Comparison of ENCODE assay signal across 8 mouse cellular contexts in the genomic region with DNA sequence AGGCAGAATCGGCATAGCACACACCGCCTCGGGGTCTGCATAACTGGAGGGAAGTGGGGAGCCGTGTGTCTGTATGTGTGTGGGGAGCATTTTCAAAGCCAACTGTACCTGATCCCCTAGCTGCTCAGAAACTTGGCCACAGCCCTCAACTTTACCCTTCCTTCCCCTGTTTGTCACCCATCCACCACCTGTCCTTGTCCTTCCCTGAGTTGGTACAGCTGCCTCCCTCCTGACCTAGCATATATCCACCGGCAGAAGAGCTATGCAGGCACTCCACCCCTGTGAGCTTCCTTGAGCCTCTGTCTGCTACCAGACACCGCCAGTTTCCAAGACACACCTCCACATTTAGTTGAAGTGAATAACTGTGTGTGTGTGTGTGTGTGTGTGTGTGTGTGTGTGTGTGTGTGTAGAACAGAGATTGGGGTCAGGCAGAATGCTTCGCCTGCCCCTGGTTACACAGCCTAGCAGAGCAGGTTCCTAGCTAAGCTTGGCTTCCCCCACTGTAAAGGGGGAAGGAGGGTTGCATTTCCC. TPM values are rescaled to one million over a fixed set of nuclear protein-coding genes. Genes with fewer than 3 reads are reported as not detected.
DNase-seq lines count a peak whose midpoint lies in the region; ATAC-seq and TF ChIP-seq lines count a peak whose summit lies in the region.

No protein-coding gene starts in this region.

- no peaks in the 10 kb centered on the region for H3K27me3 ChIP-seq in heart, postnatal 0 days (ENCODE audit: control insufficient read depth, insufficient read depth, low read length)
- no peaks in the 10 kb centered on the region for H3K27me3 ChIP-seq in embryonic facial prominence, embryonic 11.5 days (ENCODE audit: control insufficient read depth, insufficient read depth, low read length)
- no peaks in the 10 kb centered on the region for H3K27me3 ChIP-seq in hindbrain, embryonic 13.5 days
- no peaks in the 10 kb centered on the region for H3K27me3 ChIP-seq in midbrain, embryonic 15.5 days (replicated peaks)
- H3K27me3 ChIP-seq in cerebellum, adult 2 months (ENCODE audit: control insufficient read depth, insufficient read depth, low read length) = no peaks in the 10 kb centered on the region

- ATAC-seq in heart, postnatal 0 days (ENCODE audit: insufficient read depth, low read depth) = no peak
- peak; percentile 50; the same call in 1 of the 2 replicates for ATAC-seq in embryonic facial prominence, embryonic 11.5 days (replicated peaks; ENCODE audit: insufficient number of reproducible peaks, low FRiP score, low TSS enrichment, low read depth)
- peak; percentile 14; the same call in 1 of the 2 replicates for ATAC-seq in hindbrain, embryonic 13.5 days (ENCODE audit: low FRiP score)
- no peak; the same call in 1 of the 2 replicates for ATAC-seq in midbrain, embryonic 15.5 days (replicated peaks)

- H3K9me3 ChIP-seq in heart, postnatal 0 days (replicated peaks; ENCODE audit: control insufficient read depth, low read length) = no peaks in the 10 kb centered on the region
- H3K9me3 ChIP-seq in embryonic facial prominence, embryonic 11.5 days (replicated peaks; ENCODE audit: control insufficient read depth, low read length) = no peaks in the 10 kb centered on the region
- no peaks in the 10 kb centered on the region for H3K9me3 ChIP-seq in hindbrain, embryonic 13.5 days
- no peaks in the 10 kb centered on the region for H3K9me3 ChIP-seq in midbrain, embryonic 15.5 days

- no peak for TF ChIP-seq POLR2A in cerebellum, adult 2 months (IDR thresholded peaks at IDR 0.05; ENCODE audit: borderline replicate concordance, insufficient read depth, low read length)

- no peak overlapping the region for H3K4me3 ChIP-seq in heart, postnatal 0 days (ENCODE audit: low read depth, low read length)
- H3K4me3 ChIP-seq in embryonic facial prominence, embryonic 11.5 days (ENCODE audit: low read depth, low read length) = no peak overlapping the region
- no peak overlapping the region for H3K4me3 ChIP-seq in hindbrain, embryonic 13.5 days
- H3K4me3 ChIP-seq in midbrain, embryonic 15.5 days = no peak overlapping the region
- no peak overlapping the region for H3K4me3 ChIP-seq in cerebellum, adult 2 months (replicated peaks; ENCODE audit: insufficient read depth, low read depth, low read length)

- WGBS in heart, postnatal 0 days = 51% methylated on average over 7 of the region's 7 CpGs
- 55% methylated on average over 7 of the region's 7 CpGs for WGBS in embryonic facial prominence, embryonic 11.5 days
- whole genome bisulfite sequencing in hindbrain, embryonic 13.5 days = 58% methylated on average over 7 of the region's 7 CpGs
- WGBS in midbrain, embryonic 15.5 days = 61% methylated on average over 7 of the region's 7 CpGs
- 52% methylated on average over 7 of the region's 7 CpGs for WGBS in cerebellum, adult 2 months

- 0 out of 2 replicates have a peak overlapping the region, but pooled peaks have one; percentile 16 for H3K4me2 ChIP-seq in heart, postnatal 0 days (ENCODE audit: low read depth, low read length)
- H3K4me2 ChIP-seq in embryonic facial prominence, embryonic 11.5 days (ENCODE audit: low read depth, low read length) = no peak overlapping the region
- H3K4me2 ChIP-seq in hindbrain, embryonic 13.5 days = no peak overlapping the region
- no peak overlapping the region for H3K4me2 ChIP-seq in midbrain, embryonic 15.5 days

- H3K9ac ChIP-seq in heart, postnatal 0 days (replicated peaks; ENCODE audit: low read depth, low read length) = no peak overlapping the region
- no peak overlapping the region for H3K9ac ChIP-seq in embryonic facial prominence, embryonic 11.5 days (replicated peaks; ENCODE audit: low read length)
- H3K9ac ChIP-seq in hindbrain, embryonic 13.5 days = peak overlapping the region; percentile 35
- H3K9ac ChIP-seq in midbrain, embryonic 15.5 days = no peak overlapping the region

- TF ChIP-seq CTCF in heart, postnatal 0 days (IDR thresholded peaks at IDR 0.05; ENCODE audit: low read depth) = no peak
- TF ChIP-seq CTCF in cerebellum, adult 2 months (IDR thresholded peaks at IDR 0.05; ENCODE audit: borderline replicate concordance, insufficient read depth, low read depth, low read length) = no peak

- TF ChIP-seq EP300 in heart, postnatal 0 days (IDR thresholded peaks at IDR 0.05; ENCODE audit: low read depth) = no peak

- DNase-seq in heart, postnatal 0 days (ENCODE audit: low spot score) = no peak
- DNase-seq in heart, adult 9 months (ENCODE audit: low spot score in 2 of 2) = no peak
- DNase-seq in embryonic facial prominence, embryonic 11.5 days (ENCODE audit: low spot score) = no peak
- no peak for DNase-seq in cerebellum, postnatal 36 days
- DNase-seq in cerebellum, adult 2 months = no peak
- no peak for DNase-seq in thymus, postnatal 14 days

- peaks cover 32% of the 10 kb centered on the region for H3K4me1 ChIP-seq in heart, postnatal 0 days (ENCODE audit: control insufficient read depth, insufficient read depth)
- peaks cover 10% of the 10 kb centered on the region for H3K4me1 ChIP-seq in embryonic facial prominence, embryonic 11.5 days (ENCODE audit: control insufficient read depth, insufficient read depth, low read length)
- H3K4me1 ChIP-seq in hindbrain, embryonic 13.5 days (replicated peaks) = peaks cover 83% of the 10 kb centered on the region
- H3K4me1 ChIP-seq in midbrain, embryonic 15.5 days = peaks cover 35% of the 10 kb centered on the region
- H3K4me1 ChIP-seq in cerebellum, adult 2 months (ENCODE audit: control insufficient read depth, insufficient read depth, low read length) = peaks cover 6% of the 10 kb centered on the region

- peak overlapping the region; percentile 43; the same call in 1 of the 2 replicates for H3K27ac ChIP-seq in heart, postnatal 0 days (ENCODE audit: low read depth)
- no peak overlapping the region for H3K27ac ChIP-seq in embryonic facial prominence, embryonic 11.5 days (replicated peaks; ENCODE audit: low read depth, low read length)
- peak overlapping the region; percentile 75 for H3K27ac ChIP-seq in hindbrain, embryonic 13.5 days
- H3K27ac ChIP-seq in midbrain, embryonic 15.5 days = peak overlapping the region; percentile 35; the same call in 1 of the 2 replicates
- H3K27ac ChIP-seq in cerebellum, adult 2 months (ENCODE audit: insufficient read depth, low read length) = no peak overlapping the region

- peaks cover 17% of the 10 kb centered on the region for H3K36me3 ChIP-seq in heart, postnatal 0 days (replicated peaks; ENCODE audit: control insufficient read depth, insufficient read depth, low read length)
- no peaks in the 10 kb centered on the region for H3K36me3 ChIP-seq in embryonic facial prominence, embryonic 11.5 days (replicated peaks; ENCODE audit: control insufficient read depth, insufficient read depth, low read depth, low read length)
- no peaks in the 10 kb centered on the region for H3K36me3 ChIP-seq in hindbrain, embryonic 13.5 days
- no peaks in the 10 kb centered on the region for H3K36me3 ChIP-seq in midbrain, embryonic 15.5 days (replicated peaks)

RNA-seq across cellular contexts. Expression of a gene that starts 27.9 kb away (rescaled TPM):
- total RNA-seq in heart, postnatal 0 days (2014; rRNA removed; ENCODE audit: low replicate concordance) = 136 and 190 TPM in 2 replicates
- 60.9 and 70.1 TPM in 2 replicates for polyA plus RNA-seq in heart, postnatal 0 days (2015; fragmentation: Nextera tagmentation; extraction: Ambion mirVana)
- polyA plus RNA-seq in embryonic facial prominence, embryonic 11.5 days (2014; fragmentation: Nextera tagmentation; extraction: Ambion mirVana) = 72.1 and 78.6 TPM in 2 replicates
- polyA plus RNA-seq in hindbrain, embryonic 13.5 days (2015; fragmentation: Nextera tagmentation; extraction: Ambion mirVana) = 71.2 and 74.8 TPM in 2 replicates
- polyA plus RNA-seq in midbrain, embryonic 15.5 days (2015; fragmentation: Nextera tagmentation; extraction: Ambion mirVana) = 72.1 and 77.6 TPM in 2 replicates
- polyA plus RNA-seq in cerebellum, adult 2 months (2012; rRNA removed) = 93.8 and 98.9 TPM in 2 replicates

Comparison
In these comparisons a context has a peak if more than half of its experiments do, and no peak if none do; other contexts are left out.
1. ATAC-seq: peak in embryonic facial prominence, embryonic 11.5 days (single experiment) and hindbrain, embryonic 13.5 days (single experiment); none in heart, postnatal 0 days (single experiment) and midbrain, embryonic 15.5 days (single experiment).
2. H3K27ac ChIP-seq: peak in heart, postnatal 0 days (single experiment), hindbrain, embryonic 13.5 days (single experiment) and midbrain, embryonic 15.5 days (single experiment); none in embryonic facial prominence, embryonic 11.5 days (single experiment) and cerebellum, adult 2 months (single experiment).